Mouse (Mus musculus) kidney, adult 8-10 months (tissue): ENCODE results near the gene Asb10.

Experiments used
- DNase-seq, 2 experiments: peaks; one replicate each; pipeline ENCODE4 v3.0.0; 2022

Gene Asb10

GRCm38 (mm10) chr5:24535731-24536130, 5.0 kb downstream of the Asb10 start:
- DNase-seq = peak; percentile 16 to 22

GRCm38 (mm10) chr5:24534292-24534691, 6.5 kb downstream of the Asb10 start:
- peak in 1 of 2 experiments; percentile 19 for DNase-seq

GRCm38 (mm10) chr5:24533391-24533790, 7.4 kb downstream of the Asb10 start:
- no peak for DNase-seq

GRCm38 (mm10) chr5:24530042-24530689, 10.6 kb downstream of the Asb10 start:
- DNase-seq = peak; percentile 83 to 94

- DNase-seq = no peak
These were observed 13.0 kb downstream of the Asb10 start for GRCm38 (mm10) chr5:24527780-24528179.

GRCm38 (mm10) chr5:24526889-24527230, 13.9 kb downstream of the Asb10 start, which contains the start of gene Gbx1:
Gene Gbx1, minus strand, starts transcription at chr5:24527202.
- DNase-seq = no peak

- DNase-seq = no peak
These were observed 14.4 kb downstream of the Asb10 start for GRCm38 (mm10) chr5:24526190-24526888.

GRCm38 (mm10) chr5:24525360-24526189, 15.2 kb downstream of the Asb10 start:
- no peak for DNase-seq

GRCm38 (mm10) chr5:24524522-24524921, 16.3 kb downstream of the Asb10 start:
- no peak for DNase-seq

GRCm38 (mm10) chr5:24523806-24524205, 17.0 kb downstream of the Asb10 start:
- no peak for DNase-seq

- DNase-seq = no peak
These were observed 19.4 kb downstream of the Asb10 start for GRCm38 (mm10) chr5:24521366-24521765.

- no peak for DNase-seq
These were observed 28.5 kb downstream of the Asb10 start for GRCm38 (mm10) chr5:24512271-24512670.

- peak in 1 of 2 experiments; percentile 52 for DNase-seq
These were observed 30.1 kb downstream of the Asb10 start for GRCm38 (mm10) chr5:24510635-24511034.

- no peak for DNase-seq
These were observed 32.4 kb downstream of the Asb10 start for GRCm38 (mm10) chr5:24508406-24508805.

- no peak for DNase-seq
These were observed 35.3 kb downstream of the Asb10 start for GRCm38 (mm10) chr5:24505513-24505912.

- peak; percentile 44 to 63 for DNase-seq
These were observed 38.0 kb downstream of the Asb10 start for GRCm38 (mm10) chr5:24502786-24503185.

GRCm38 (mm10) chr5:24500851-24501250, 39.9 kb downstream of the Asb10 start:
- DNase-seq = no peak

GRCm38 (mm10) chr5:24499113-24499512, 41.7 kb downstream of the Asb10 start:
- no peak for DNase-seq

- DNase-seq = no peak
These were observed 43.3 kb downstream of the Asb10 start for GRCm38 (mm10) chr5:24497526-24497925.

GRCm38 (mm10) chr5:24496756-24497155, 44.0 kb downstream of the Asb10 start:
- DNase-seq = no peak

- DNase-seq = no peak
These were observed 45.8 kb downstream of the Asb10 start for GRCm38 (mm10) chr5:24495019-24495418.

GRCm38 (mm10) chr5:24492546-24493285, 48.1 kb downstream of the Asb10 start:
- no peak for DNase-seq

- DNase-seq = no peak
These were observed 50.3 kb downstream of the Asb10 start for GRCm38 (mm10) chr5:24490413-24490920.
